Mouse (Mus musculus) small intestine, adult 2 months (tissue): ENCODE measurements at regions not wholly inside any gene's neighbourhood (a gene's known extent, or its start where the extent isn't known, plus 50 kb on each side); places are given as distances from the start of the nearest gene placed in this dataset.

Source experiments
- H3K27ac ChIP-seq: fragments of 200-500 bp; 2 replicates; pipeline ENCODE4 v1.5.1; 2012; ENCODE audit warnings: low read depth, low read length, control low read depth, inconsistent platforms; ENCODE audit not compliant: insufficient read depth
- H3K27me3 ChIP-seq: fragments of 200-500 bp; 2 replicates; pipeline ENCODE4 v1.6.1; 2012; ENCODE audit warnings: mild to moderate bottlenecking, moderate library complexity, low read length, inconsistent platforms; ENCODE audit not compliant: control insufficient read depth, insufficient read depth
- H3K36me3 ChIP-seq: fragments of 200-500 bp; 2 replicates; pipeline ENCODE4 v1.6.1; 2012; ENCODE audit warnings: mild to moderate bottlenecking, low read length, control low read depth, inconsistent platforms; ENCODE audit not compliant: control insufficient read depth, insufficient read depth
- H3K4me1 ChIP-seq: fragments of 200-500 bp; 2 replicates; pipeline ENCODE4 v1.6.1; 2012; ENCODE audit warnings: low read length, inconsistent platforms, mixed read lengths; ENCODE audit not compliant: control insufficient read depth, insufficient read depth, insufficient read length
- H3K4me3 ChIP-seq: fragments of 200-500 bp; 2 replicates; pipeline ENCODE4 v1.5.1; 2012; ENCODE audit warnings: low read depth, mild to moderate bottlenecking, control low read depth, inconsistent platforms, low read length, moderate library complexity
- CTCF ChIP-seq: fragments of 200-500 bp; IDR thresholded peaks from 2 replicates; pipeline ENCODE4 v1.5.1; 2012; ENCODE audit warnings: low read depth, mild to moderate bottlenecking, control low read depth, inconsistent platforms, low read length, moderate library complexity, mixed read lengths; ENCODE audit not compliant: insufficient replicate concordance, insufficient read length; ENCODE audit errors: extremely low read depth
- POLR2A ChIP-seq: fragments of 200-500 bp; IDR thresholded peaks from 2 replicates; pipeline ENCODE4 v1.6.1; 2012; ENCODE audit warnings: low read depth, mild to moderate bottlenecking, control low read depth, inconsistent platforms, low read length, moderate library complexity
- WGBS: fragments of 180-500 bp; shearing (Covaris S2); methylation state at CpG from one replicate; pipeline ENCODE4 v1.1.7; 2018; 5-methylcytosine and 5-hydroxymethylcytosine counted together

GRCm38 (mm10) chr7:88185120-88185796 lies 92.6 kb upstream of the Ctsc start:
- 77% methylated on average over 6 of the region's 6 CpGs for WGBS
- Histone ChIP-seq H3K4me1 (no peaks in the 10 kb centered on the region), H3K36me3 (no peaks in the 10 kb centered on the region), H3K27ac (no peak overlapping the region), H3K27me3 (no peaks in the 10 kb centered on the region), H3K4me3 (no peak overlapping the region)
- TF ChIP-seq CTCF, result no peak
- no peak for TF ChIP-seq POLR2A

- no peak overlapping the region for H3K4me3 ChIP-seq
- H3K27ac ChIP-seq, result no peak overlapping the region
- no peaks in the 10 kb centered on the region for H3K4me1 ChIP-seq
- TF ChIP-seq CTCF (no peak), POLR2A (no peak)
- no peaks in the 10 kb centered on the region for H3K27me3 ChIP-seq
- H3K36me3 ChIP-seq, result no peaks in the 10 kb centered on the region
- WGBS, result 76% methylated on average over 2 of the region's 2 CpGs
These were observed 90.3 kb upstream of the Ctsc start for GRCm38 (mm10) chr7:88187555-88187954.

- no peaks in the 10 kb centered on the region for H3K36me3 ChIP-seq
- 72% methylated on average over 2 of the region's 2 CpGs for WGBS
- TF ChIP-seq CTCF, result no peak
- TF ChIP-seq POLR2A, result no peak
- H3K4me1 ChIP-seq, result no peaks in the 10 kb centered on the region
- no peak overlapping the region for H3K4me3 ChIP-seq
- H3K27ac ChIP-seq, result no peak overlapping the region
- no peaks in the 10 kb centered on the region for H3K27me3 ChIP-seq
These were observed 85.1 kb upstream of the Ctsc start for GRCm38 (mm10) chr7:88192771-88193170.

GRCm38 (mm10) chr7:88199043-88199442 lies 78.8 kb upstream of the Ctsc start:
- Histone ChIP-seq H3K27me3 (no peaks in the 10 kb centered on the region), H3K4me3 (no peak overlapping the region), H3K27ac (no peak overlapping the region), H3K4me1 (no peaks in the 10 kb centered on the region), H3K36me3 (no peaks in the 10 kb centered on the region)
- 50% methylated on average over 4 of the region's 4 CpGs for WGBS
- no peak for TF ChIP-seq POLR2A
- TF ChIP-seq CTCF, result no peak

GRCm38 (mm10) chr7:88199929-88200538 lies 77.9 kb upstream of the Ctsc start:
- H3K4me3 ChIP-seq, result no peak overlapping the region
- H3K27ac ChIP-seq, result no peak overlapping the region
- 52% methylated on average over 5 of the region's 5 CpGs for WGBS
- H3K4me1 ChIP-seq, result no peaks in the 10 kb centered on the region
- no peaks in the 10 kb centered on the region for H3K27me3 ChIP-seq
- H3K36me3 ChIP-seq, result no peaks in the 10 kb centered on the region
- TF ChIP-seq POLR2A (no peak), CTCF (no peak)

GRCm38 (mm10) chr7:88201658-88202364 lies 76.1 kb upstream of the Ctsc start:
- Histone ChIP-seq H3K36me3 (no peaks in the 10 kb centered on the region), H3K27me3 (no peaks in the 10 kb centered on the region), H3K27ac (no peak overlapping the region), H3K4me1 (no peaks in the 10 kb centered on the region), H3K4me3 (no peak overlapping the region)
- WGBS, result 58% methylated on average over 3 of the region's 3 CpGs
- TF ChIP-seq CTCF (no peak), POLR2A (no peak)

- no peaks in the 10 kb centered on the region for H3K27me3 ChIP-seq
- 46% methylated on average over 2 of the region's 2 CpGs for WGBS
- peak overlapping the region; percentile 25; the same call in 1 of the 2 replicates for H3K27ac ChIP-seq
These were observed 71.6 kb upstream of the Ctsc start for GRCm38 (mm10) chr7:88206223-88206827.

More at GRCm38 (mm10) chr7:88206223-88206827, 71.6 kb upstream of the Ctsc start:
- Histone ChIP-seq H3K4me3 (no peak overlapping the region), H3K36me3 (no peaks in the 10 kb centered on the region), H3K4me1 (no peaks in the 10 kb centered on the region)
- TF ChIP-seq CTCF (no peak), POLR2A (no peak)
